In genomic region chr9:37871536-37871935, GRCm38 (mm10) we compare ENCODE assay signal across 29 mouse cellular contexts. TPM values are rescaled to one million over a fixed set of nuclear protein-coding genes. Genes with fewer than 3 reads are reported as not detected.
DNase-seq lines count a peak whose midpoint lies in the region; ATAC-seq and TF ChIP-seq lines count a peak whose summit lies in the region.
"Had no signal": no experiment of that assay in that cellular context is flagged by ENCODE, and none has a peak within 500 bp of the region (broad histone marks: within the 10 kb centered on the region; RNA-seq: fewer than 3 reads in every experiment).

No protein-coding gene starts in this region.

- no peaks in the 10 kb centered on the region for H3K4me1 ChIP-seq in cortical plate, adult 2 months (ENCODE audit: control insufficient read depth, insufficient read depth, low read length)
- no peaks in the 10 kb centered on the region for H3K4me1 ChIP-seq in lung, adult 2 months (ENCODE audit: control insufficient read depth, insufficient read depth, low read length)

- H3K27ac ChIP-seq in left cerebral cortex, adult 2 months = peak overlapping the region; percentile 50
- 0 out of 2 replicates have a peak overlapping the region, but pooled peaks have one; percentile 3 for H3K27ac ChIP-seq in cortical plate, adult 2 months (ENCODE audit: insufficient read depth, low read length)

- 36% methylated on average over 1 of the region's 1 CpGs for WGBS in lung, adult 2 months

- no peak for TF ChIP-seq POLR2A in cortical plate, adult 2 months (IDR thresholded peaks at IDR 0.05; ENCODE audit: extremely low read depth, insufficient read depth, low read length)
- TF ChIP-seq POLR2A in lung, adult 2 months (IDR thresholded peaks at IDR 0.05; ENCODE audit: borderline replicate concordance, extremely low read depth, low read depth, low read length) = no peak

- no peak for DNase-seq in frontal cortex, adult 2 months (ENCODE audit: extremely low spot score in 1 of 2, low spot score in 1 of 2)
- DNase-seq in left cerebral cortex, adult 2 months (ENCODE audit: extremely low spot score in 1 of 2, low spot score in 2 of 2) = no peak
- DNase-seq in left cerebral cortex, postnatal 14 days (ENCODE audit: low spot score in 2 of 2) = no peak
- peak; percentile 38 for DNase-seq in brain, adult 2 months (ENCODE audit: low read depth, low spot score)
- no peak for DNase-seq in lung, adult 2 months
- no peak for DNase-seq in urinary bladder, postnatal 10 days (ENCODE audit: low spot score)
- DNase-seq: adrenal gland, adult 2 months; adrenal gland, adult 8-10 months; adrenal gland, postnatal 10 days; adrenal gland, postnatal 14 days; adrenal gland, postnatal 25 days; adrenal gland, postnatal 36 days; B cell, adult 2 months; cerebellum, adult 11 months; cerebellum, adult 11-12 months; cerebellum, adult 18-20 months had no signal

- ATAC-seq in frontal cortex, adult (ENCODE audit: low TSS enrichment) = peak; percentile 54; the same call in 1 of the 2 replicates
- ATAC-seq: activated CD4-positive, CD25-positive, alpha-beta regulatory T cell, adult 4 months; CD4-positive, CD25-positive, alpha-beta regulatory T cell, adult 4 months; Patski had no signal

- TF ChIP-seq CTCF in left cerebral cortex, adult 2 months (IDR thresholded peaks at IDR 0.05) = no peak
- TF ChIP-seq CTCF in cortical plate, adult 2 months (IDR thresholded peaks at IDR 0.05; ENCODE audit: extremely low read depth, insufficient read depth, low read length) = no peak
- no peak for TF ChIP-seq CTCF in lung, adult 2 months (IDR thresholded peaks at IDR 0.05; ENCODE audit: insufficient read depth, low read length)

- H3K4me3 ChIP-seq in left cerebral cortex, adult 2 months = no peak overlapping the region
- no peak overlapping the region for H3K4me3 ChIP-seq in cortical plate, adult 2 months (ENCODE audit: insufficient read depth, low read length)
- H3K4me3 ChIP-seq in lung, adult 2 months (replicated peaks; ENCODE audit: extremely low read depth, low read depth, low read length) = no peak overlapping the region

- intact Hi-C loops in left cerebral cortex, adult 2 months (cut with DNase I) = no loop called here
- intact Hi-C loops in left cerebral cortex, postnatal 14 days (cut with DNase I) = no loop called here

RNA-seq across cellular contexts. Expression of gene Olfr877, which starts 17.5 kb away (rescaled TPM):
- 0.28 and 0.34 TPM in 2 replicates for polyA plus RNA-seq in frontal cortex, adult 2 months (2012; rRNA removed)
- under 1 TPM in 1 of 2 experiments, not detected in 1; 0.25 TPM for total RNA-seq in left cerebral cortex, adult 2 months (2021)
- total RNA-seq in left cerebral cortex, postnatal 14 days (2021) = under 1 TPM in 1 of 2 experiments, not detected in 1; 0.15 TPM
- polyA plus RNA-seq in cortical plate, adult 2 months (2012; rRNA removed) = 0.11 and 0.31 TPM in 2 replicates
- polyA plus RNA-seq in lung, adult 2 months (2012; rRNA removed) = not detected in 2 replicates
- total RNA-seq: adrenal gland, adult 8-10 months; adrenal gland, postnatal 10 days; adrenal gland, postnatal 14 days; adrenal gland, postnatal 4 days; CH12.LX; ES-E14; G1E; MEL had no signal
- polyA plus RNA-seq: activated CD4-positive, CD25-positive, alpha-beta regulatory T cell, adult 4 months; brain, embryonic 14.5 days; C2C12; CD4-positive, CD25-positive, alpha-beta regulatory T cell, adult 4 months; G1E; Patski had no signal

RNA-seq across cellular contexts. Expression of gene Olfr145, which starts 25.0 kb away (rescaled TPM):
- not detected in 2 replicates for polyA plus RNA-seq in frontal cortex, adult 2 months (2012; rRNA removed)
- under 1 TPM; 0.05 to 0.07 TPM for total RNA-seq in left cerebral cortex, adult 2 months (2021)
- total RNA-seq in left cerebral cortex, postnatal 14 days (2021) = not detected
- polyA plus RNA-seq in cortical plate, adult 2 months (2012; rRNA removed) = 0.02 TPM in 1 of 2 replicates, not detected in the other
- polyA plus RNA-seq in lung, adult 2 months (2012; rRNA removed) = not detected in 2 replicates
- total RNA-seq: adrenal gland, adult 18-20 months; adrenal gland, adult 2 months; adrenal gland, adult 8-10 months; adrenal gland, postnatal 10 days; adrenal gland, postnatal 14 days; adrenal gland, postnatal 25 days; adrenal gland, postnatal 36 days; adrenal gland, postnatal 4 days; CH12.LX; ES-E14; MEL had no signal
- polyA plus RNA-seq: adrenal gland, adult 2 months; brain, embryonic 14.5 days; C2C12; CD4-positive, CD25-positive, alpha-beta regulatory T cell, adult 4 months; G1E; Patski had no signal

RNA-seq across cellular contexts. Expression of gene Olfr878, which starts 46.1 kb away (rescaled TPM):
- 0.04 TPM in 1 of 2 replicates, not detected in the other for polyA plus RNA-seq in frontal cortex, adult 2 months (2012; rRNA removed)
- total RNA-seq in left cerebral cortex, adult 2 months (2021) = under 1 TPM; 0.23 to 0.36 TPM
- not detected for total RNA-seq in left cerebral cortex, postnatal 14 days (2021)
- polyA plus RNA-seq in cortical plate, adult 2 months (2012; rRNA removed) = 0.23 and 0.26 TPM in 2 replicates
- polyA plus RNA-seq in lung, adult 2 months (2012; rRNA removed) = not detected in 2 replicates
- total RNA-seq: adrenal gland, adult 18-20 months; adrenal gland, adult 2 months; adrenal gland, adult 8-10 months; adrenal gland, postnatal 10 days; adrenal gland, postnatal 14 days; adrenal gland, postnatal 25 days; adrenal gland, postnatal 36 days; adrenal gland, postnatal 4 days; CH12.LX; ES-E14; G1E; MEL had no signal
- polyA plus RNA-seq: adrenal gland, adult 2 months; brain, embryonic 14.5 days; C2C12; G1E; Patski had no signal
